Mouse (Mus musculus) MN1 (cell line): ENCODE measurements around the gene Impad1.

ENCODE experiments used
- DNase-seq: peaks from one replicate; pipeline ENCODE4 v3.0.0-alpha.2; 2016; ENCODE audit warnings: low spot score

The Impad1 gene

DNA sequence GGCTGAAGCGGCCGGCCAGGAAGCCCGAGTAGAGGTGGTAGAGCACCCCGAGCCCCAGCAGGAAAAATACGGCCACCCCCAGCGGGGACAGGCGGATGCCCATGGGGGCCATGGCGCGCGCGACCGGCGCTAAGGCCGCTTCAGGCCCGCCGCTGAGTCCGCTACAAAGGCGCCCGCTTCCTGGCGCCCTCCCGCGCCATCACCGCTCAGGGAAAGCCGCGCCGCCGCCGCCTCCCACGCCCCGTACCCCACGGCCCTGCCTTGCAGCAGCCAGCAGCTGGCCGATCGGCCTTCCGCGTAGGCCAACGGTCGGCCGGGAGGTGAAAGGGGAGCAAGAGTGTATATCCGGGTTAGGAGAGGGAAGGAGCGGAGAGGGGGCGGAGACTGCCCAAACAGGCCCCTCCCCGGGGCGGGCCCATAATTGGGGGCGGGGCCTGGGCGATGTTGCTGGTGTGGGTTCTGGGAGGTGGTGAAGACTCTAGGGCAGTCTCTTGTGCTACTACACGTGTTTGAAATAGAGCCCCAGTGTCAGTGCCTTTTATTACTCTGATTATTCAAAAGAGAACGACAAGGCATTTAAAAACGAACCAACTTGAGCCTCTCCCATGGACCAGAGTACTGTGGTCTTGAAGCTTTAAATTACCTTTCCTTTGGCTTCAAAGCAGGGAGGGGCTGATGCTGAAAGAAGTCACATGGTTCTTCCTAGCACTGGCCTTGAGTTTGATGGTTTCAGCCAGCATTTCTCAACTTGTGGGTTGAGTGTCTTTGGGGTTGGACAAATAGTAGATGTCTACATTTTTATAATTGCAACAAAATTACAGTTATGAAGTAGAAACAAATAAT lies at the start of gene Impad1:
Impad1 (minus strand) TSS at position 364 of the 843 bp plus-strand sequence.
- DNase-seq, result peak; percentile 81

- no peak for DNase-seq
Measured at GRCm38 (mm10) chr4:4840145-4840544, 47.0 kb upstream of the Impad1 start.

- no peak for DNase-seq
Measured at GRCm38 (mm10) chr4:4833789-4834295, 40.7 kb upstream of the Impad1 start.

- no peak for DNase-seq
Measured at GRCm38 (mm10) chr4:4828131-4828530, 35.0 kb upstream of the Impad1 start.

GRCm38 (mm10) chr4:4822119-4822518 lies 29.0 kb upstream of the Impad1 start:
- no peak for DNase-seq

- DNase-seq, result peak; percentile 71
Measured at GRCm38 (mm10) chr4:4792141-4792991, 789 bp downstream of the Impad1 start.

DNA sequence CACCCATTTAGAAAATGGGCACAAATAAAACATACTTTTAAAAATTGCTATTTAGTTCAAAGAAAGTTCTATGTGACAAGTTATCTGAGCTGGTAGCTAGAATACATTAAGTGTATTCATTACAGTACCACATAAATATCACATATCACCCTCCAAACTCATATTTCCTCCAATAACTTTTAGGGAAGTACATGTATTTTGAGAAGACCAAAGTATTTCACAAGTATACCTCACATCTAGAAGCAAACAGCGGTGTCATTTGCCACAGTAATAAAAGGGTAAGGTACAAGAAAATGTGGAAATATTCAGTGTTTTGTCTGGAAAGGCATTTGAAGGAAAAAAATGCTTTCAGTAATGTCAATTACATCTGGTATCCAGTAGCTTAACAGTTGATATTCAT lies 2.0 kb downstream of the Impad1 start:
- no peak for DNase-seq

- no peak for DNase-seq
Measured at GRCm38 (mm10) chr4:4785169-4785568, 8.0 kb downstream of the Impad1 start.

GRCm38 (mm10) chr4:4784305-4784704 lies 8.8 kb downstream of the Impad1 start:
- DNase-seq, result no peak

GRCm38 (mm10) chr4:4783686-4783957 lies 9.5 kb downstream of the Impad1 start:
- no peak for DNase-seq

DNA sequence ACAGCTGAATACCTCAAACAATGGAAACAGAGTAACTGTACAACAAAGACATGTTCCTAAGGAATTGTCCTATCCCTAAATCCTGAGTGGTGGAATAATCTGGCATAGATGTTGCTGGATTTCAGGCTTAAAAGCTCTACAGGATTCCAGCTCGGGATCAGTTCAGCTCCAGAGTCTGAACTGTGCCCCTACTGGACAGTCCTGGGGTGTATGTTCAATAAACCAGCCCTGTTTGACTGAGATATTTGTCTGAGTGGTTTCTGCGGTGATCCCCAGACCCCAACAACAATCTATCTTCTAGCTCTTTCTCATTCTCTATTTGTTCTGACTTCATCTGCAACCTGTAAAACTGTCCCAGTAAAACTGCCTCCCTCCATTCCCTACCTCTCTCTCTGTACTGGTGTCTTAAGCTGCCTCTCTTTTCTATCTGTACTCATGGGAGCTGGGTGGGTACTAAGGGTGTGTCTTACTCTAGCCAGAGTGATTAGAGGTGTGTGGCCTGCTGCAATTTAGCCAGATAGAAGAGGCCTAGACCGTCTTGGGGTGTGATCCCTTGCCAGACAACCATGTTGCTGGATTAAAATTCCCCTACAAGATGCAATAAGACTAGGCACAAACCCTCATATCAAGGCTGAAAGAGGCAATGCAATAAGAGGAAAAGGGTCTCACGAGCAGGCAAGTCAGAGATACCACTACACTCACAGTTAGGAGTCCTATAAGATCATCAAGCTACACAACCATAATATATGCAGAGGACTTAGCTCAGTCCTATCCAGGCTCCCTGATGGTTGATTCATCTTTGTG lies 10.1 kb downstream of the Impad1 start:
- DNase-seq, result no peak

DNA sequence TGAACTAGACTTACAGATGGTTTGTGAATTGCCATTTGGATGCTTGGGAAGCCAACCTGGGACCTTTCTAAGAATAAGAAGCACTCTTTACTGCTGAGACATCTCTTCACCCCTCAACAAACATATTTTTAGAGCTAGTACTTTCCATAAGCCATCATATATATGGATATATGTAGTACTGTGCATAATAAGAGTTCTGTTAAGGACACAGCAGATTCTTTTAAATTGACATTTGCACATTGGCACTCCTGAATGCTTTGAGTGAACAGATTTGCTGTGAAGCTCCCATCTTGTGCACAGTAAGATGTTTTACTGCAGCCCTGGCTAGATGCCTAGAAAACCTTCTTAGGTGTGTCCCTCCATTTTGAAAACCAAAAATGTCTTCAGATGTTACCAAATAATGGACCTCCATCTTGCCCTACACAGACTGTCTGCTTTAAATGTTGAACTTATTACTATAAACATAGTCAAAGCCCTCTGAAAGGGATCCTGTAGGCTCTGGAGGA lies 13.8 kb downstream of the Impad1 start:
- no peak for DNase-seq

- DNase-seq, result no peak
Measured at GRCm38 (mm10) chr4:4771523-4772114, 21.5 kb downstream of the Impad1 start.

DNA sequence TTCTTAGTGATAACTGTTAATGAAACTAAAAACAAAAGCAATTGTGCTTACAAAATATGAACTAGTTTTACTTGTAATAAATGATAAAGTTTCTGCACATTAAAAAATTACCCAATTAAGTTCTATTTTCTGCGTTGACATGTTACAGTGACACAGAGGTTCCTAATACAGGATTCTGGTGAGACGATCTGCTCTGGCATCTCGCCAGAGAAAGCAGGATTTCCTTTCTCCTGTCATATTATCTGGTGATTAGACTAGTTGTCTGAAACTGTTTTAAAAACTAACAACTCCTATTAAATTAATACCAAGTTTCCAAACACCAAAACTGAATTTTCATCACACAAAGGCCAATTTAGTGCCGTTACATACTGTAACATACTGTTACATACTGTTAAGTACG lies 27.3 kb downstream of the Impad1 start:
- no peak for DNase-seq

DNA sequence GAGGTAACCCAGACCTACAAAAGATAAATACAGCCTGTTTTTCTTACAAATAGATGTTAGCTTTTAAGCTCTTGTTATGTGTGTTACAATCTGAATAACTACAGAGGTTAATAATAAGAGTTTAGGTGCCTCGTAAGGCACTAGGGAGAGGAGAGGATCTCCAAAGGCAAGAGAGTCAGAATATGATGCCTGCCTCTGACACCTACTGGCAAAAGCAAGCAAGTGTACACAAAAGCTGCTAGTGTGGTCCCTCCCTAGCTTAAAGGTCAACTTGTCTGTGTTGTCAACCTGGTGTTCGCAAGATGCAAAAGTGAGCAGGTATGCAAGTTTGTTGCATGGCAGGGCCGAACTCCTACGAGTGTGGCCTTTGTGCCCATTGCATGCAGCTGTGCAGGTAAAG lies 34.8 kb downstream of the Impad1 start:
- DNase-seq, result no peak

GRCm38 (mm10) chr4:4729427-4729826 lies 63.7 kb downstream of the Impad1 start:
- DNase-seq, result no peak

DNA sequence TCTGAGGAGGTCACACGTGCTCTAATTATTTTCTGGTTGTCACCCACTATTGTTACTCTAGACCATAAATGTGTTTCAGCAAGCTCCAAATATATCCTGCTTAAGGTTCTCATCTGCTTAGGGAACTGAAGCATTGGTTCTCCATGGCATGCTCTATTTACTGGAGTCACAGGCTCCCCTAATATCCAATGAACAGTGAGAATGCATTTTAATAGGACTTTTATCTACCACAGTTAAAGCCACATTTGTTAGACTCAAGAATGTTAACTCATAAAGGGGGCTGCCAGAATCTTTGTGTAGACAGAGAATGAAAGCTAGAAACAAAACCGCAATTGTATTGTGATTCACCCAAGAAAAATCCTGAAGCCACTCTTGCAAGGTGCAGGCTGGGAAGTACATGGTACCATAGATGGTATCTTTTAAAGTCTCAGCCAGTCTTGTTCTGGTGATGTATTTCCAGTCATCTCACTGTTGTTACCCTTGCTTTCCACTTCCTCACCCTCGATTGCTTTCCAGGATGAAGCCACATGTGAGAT lies 66.8 kb downstream of the Impad1 start:
- no peak for DNase-seq

GRCm38 (mm10) chr4:4723821-4724220 lies 69.3 kb downstream of the Impad1 start:
- DNase-seq, result no peak

GRCm38 (mm10) chr4:4722081-4722480 lies 71.1 kb downstream of the Impad1 start:
- DNase-seq, result no peak

DNA sequence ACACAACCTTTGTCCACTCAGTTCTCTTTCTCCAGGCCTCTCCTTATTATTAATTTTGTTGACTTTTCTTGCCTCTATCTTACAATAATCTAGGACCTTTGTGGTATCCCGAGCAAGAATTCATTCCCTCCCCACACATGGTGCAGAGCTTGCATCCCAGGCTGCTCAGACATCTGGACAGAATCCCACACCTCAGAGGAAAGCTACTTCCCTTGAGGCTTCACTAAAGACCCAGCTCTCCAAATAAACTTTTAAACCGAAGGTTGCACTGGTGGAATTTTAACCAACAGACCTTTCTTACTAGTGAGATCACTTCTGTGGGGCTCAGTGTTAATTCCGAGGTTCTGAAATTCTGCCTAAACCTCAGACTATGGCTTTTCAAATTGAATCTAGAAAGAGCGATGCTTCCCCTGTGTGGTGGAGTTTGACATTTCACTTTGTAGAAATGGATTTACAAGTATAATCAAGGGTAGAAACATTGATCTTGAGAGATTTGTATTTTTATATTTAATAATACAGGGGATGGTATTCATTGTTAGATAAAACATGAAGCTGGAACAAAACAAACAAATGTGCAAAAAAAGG lies 75.3 kb downstream of the Impad1 start:
- DNase-seq, result no peak
